Mouse (Mus musculus): Measurements from ENCODE around the gene Pus7l.
A peak's percentile ranks its signal among the peaks of the same experiment; 100 is the strongest.

GRCm38 (mm10) chr15:94543409-94544051 lies at the start of gene Pus7l, which contains the start of gene Irak4:
- TF ChIP-seq POLR2A (IDR thresholded peaks at IDR 0.05; ENCODE audit: control insufficient read depth, low read depth, low read length) (peak; percentile 24), CTCF (IDR thresholded peaks at IDR 0.05; ENCODE audit: control insufficient read depth, insufficient read depth, insufficient replicate concordance, low read depth, low read length) (no peak)
